Mouse (Mus musculus) CH12.LX (cell line): Measurements from ENCODE around the gene Pkd1l2.

Experiments
- CTCF ChIP-seq, 2 experiments: IDR thresholded peaks in 1 of 2; conservative IDR thresholded peaks in 1 of 2; 2 replicates each; pipeline ENCODE4 v1.5.1; 2011 to 2012; ENCODE audit warnings: low read depth in 2 of 2, low read length in 2 of 2, improper control_type of control experiment in 1 of 2, inconsistent platforms in 1 of 2, mild to moderate bottlenecking in 1 of 2, moderate library complexity in 1 of 2
- JUND ChIP-seq: conservative IDR thresholded peaks from 2 replicates; pipeline ENCODE4 v1.6.1; 2011; ENCODE audit warnings: low read depth, low read length, improper control_type of control experiment
- MAX ChIP-seq: IDR thresholded peaks from 2 replicates; pipeline ENCODE4 v1.6.1; 2011; ENCODE audit warnings: low read length, improper control_type of control experiment
- MYC ChIP-seq: IDR thresholded peaks from 2 replicates; pipeline ENCODE4 v1.6.1; 2011; ENCODE audit warnings: low read depth, mild to moderate bottlenecking, improper control_type of control experiment, low read length
- POLR2A ChIP-seq: IDR thresholded peaks from 2 replicates; pipeline ENCODE4 v1.6.1; 2011; ENCODE audit warnings: low read depth, mild to moderate bottlenecking, improper control_type of control experiment, low read length
- RCOR1 ChIP-seq: conservative IDR thresholded peaks from 2 replicates; pipeline ENCODE4 v1.6.1; 2012; ENCODE audit warnings: low read depth, mild to moderate bottlenecking, inconsistent platforms, low read length, improper control_type of control experiment
- SMC3 ChIP-seq: IDR thresholded peaks from 2 replicates; pipeline ENCODE4 v1.6.1; 2011; ENCODE audit warnings: low read depth, low read length, improper control_type of control experiment

GRCm38 (mm10) chr8:117033393-117033792 is 48.9 kb downstream of the Pkd1l2 start:
- TF ChIP-seq JUND, result no peak
- TF ChIP-seq MYC, result no peak
- no peak for TF ChIP-seq RCOR1
- no peak for TF ChIP-seq POLR2A
- no peak for TF ChIP-seq SMC3
- no peak for TF ChIP-seq CTCF (conservative IDR thresholded peaks at IDR 0.05 in 1 of 2, IDR thresholded peaks at IDR 0.05 in 1 of 2; ENCODE audit: low read depth in 2 of 2, low read length in 2 of 2)
- no peak for TF ChIP-seq MAX
